In genomic region chr7:119516272-119516558, GRCm38 (mm10) we compare ENCODE assay signal across 26 mouse cellular contexts. TPM values are rescaled to one million over a fixed set of nuclear protein-coding genes. Genes with fewer than 3 reads are reported as not detected.
"Had no signal": no experiment of that assay in that cellular context is flagged by ENCODE, and none has a peak within 500 bp of the region (broad histone marks: within the 10 kb centered on the region; RNA-seq: fewer than 3 reads in every experiment).

No protein-coding gene starts in this region.

- DNase-seq: liver, postnatal 0 days; lung, adult 2 months; lung, postnatal 14 days; lung, postnatal 36 days; retina, postnatal 1 day; right cerebral cortex, adult 18-20 months; right cerebral cortex, postnatal 25 days; right cerebral cortex, postnatal 4 days; thymus, adult 18-20 months; thymus, postnatal 14 days; thymus, postnatal 36 days had no signal

- H3K27me3 ChIP-seq: lung, embryonic 15.5 days; megakaryocyte, embryonic 14.5 days; midbrain, embryonic 13.5 days; neural tube, embryonic 12.5 days; stomach, embryonic 15.5 days had no signal

- ATAC-seq: liver, postnatal 0 days; lung, postnatal 0 days had no signal

- H3K9ac ChIP-seq: liver, postnatal 0 days; lung, embryonic 15.5 days; midbrain, embryonic 13.5 days; midbrain, embryonic 15.5 days; neural tube, embryonic 12.5 days; stomach, embryonic 15.5 days had no signal

- H3K4me1 ChIP-seq: lung, embryonic 15.5 days; megakaryocyte, embryonic 14.5 days; midbrain, embryonic 13.5 days; midbrain, embryonic 15.5 days; neural tube, embryonic 12.5 days; stomach, embryonic 15.5 days had no signal

- H3K4me3 ChIP-seq: lung, embryonic 15.5 days; megakaryocyte, embryonic 14.5 days; midbrain, embryonic 13.5 days; midbrain, embryonic 15.5 days; neural tube, embryonic 12.5 days; stomach, embryonic 15.5 days had no signal

- H3K4me2 ChIP-seq: lung, embryonic 15.5 days; midbrain, embryonic 11.5 days; midbrain, embryonic 13.5 days; midbrain, embryonic 15.5 days; neural tube, embryonic 12.5 days; stomach, embryonic 15.5 days had no signal

- H3K27ac ChIP-seq: lung, embryonic 15.5 days; macrophage; midbrain, embryonic 13.5 days; midbrain, embryonic 15.5 days; neural tube, embryonic 12.5 days; stomach, embryonic 15.5 days had no signal

- H3K36me3 ChIP-seq: lung, embryonic 15.5 days; midbrain, embryonic 13.5 days; midbrain, embryonic 15.5 days; neural tube, embryonic 12.5 days; stomach, embryonic 15.5 days had no signal

- H3K9me3 ChIP-seq: lung, embryonic 15.5 days; megakaryocyte, embryonic 14.5 days; midbrain, embryonic 13.5 days; midbrain, embryonic 15.5 days; neural tube, embryonic 12.5 days; stomach, embryonic 15.5 days had no signal

RNA-seq across cellular contexts. Expression of gene Acsm5, which starts 3.0 kb away (rescaled TPM):
- total RNA-seq: megakaryocyte progenitor cell, adult 5-6 weeks; monocyte, adult 5-6 weeks had no signal
- polyA plus RNA-seq: lung, embryonic 15.5 days; macrophage; midbrain, embryonic 11.5 days; midbrain, embryonic 13.5 days; midbrain, embryonic 15.5 days; neural tube, embryonic 12.5 days; spleen, adult 2 months; thymus, postnatal 0 days had no signal

RNA-seq across cellular contexts. Expression of gene Pdilt, which starts 7.1 kb away (rescaled TPM):
- total RNA-seq: megakaryocyte progenitor cell, adult 5-6 weeks; midbrain, postnatal 0 days had no signal
- polyA plus RNA-seq: lung, adult 2 months; lung, embryonic 15.5 days; lung, postnatal 0 days; macrophage; midbrain, embryonic 11.5 days; midbrain, embryonic 15.5 days; spleen, adult 2 months; stomach, embryonic 15.5 days; thymus, postnatal 0 days had no signal

RNA-seq across cellular contexts. Expression of gene Umod, which starts 37.1 kb away (rescaled TPM):
- total RNA-seq: megakaryocyte progenitor cell, adult 5-6 weeks; midbrain, postnatal 0 days; monocyte, adult 5-6 weeks had no signal
- polyA plus RNA-seq: liver, postnatal 0 days; lung, embryonic 15.5 days; lung, postnatal 0 days; macrophage; midbrain, embryonic 11.5 days; midbrain, embryonic 13.5 days; midbrain, embryonic 15.5 days; midbrain, postnatal 0 days; neural tube, embryonic 12.5 days; neural tube, embryonic 14.5 days; stomach, embryonic 15.5 days had no signal

RNA-seq across cellular contexts. Expression of gene Acsm2, which starts 37.9 kb away (rescaled TPM):
- total RNA-seq: megakaryocyte progenitor cell, adult 5-6 weeks; midbrain, postnatal 0 days; monocyte, adult 5-6 weeks had no signal
- polyA plus RNA-seq: lung, adult 2 months; lung, postnatal 0 days; macrophage; midbrain, embryonic 11.5 days; midbrain, embryonic 13.5 days; midbrain, embryonic 15.5 days; midbrain, postnatal 0 days; neural tube, embryonic 12.5 days; neural tube, embryonic 14.5 days; stomach, embryonic 15.5 days; thymus, postnatal 0 days had no signal

RNA-seq across cellular contexts. Expression of gene Gp2, which starts 57.1 kb away (rescaled TPM):
- total RNA-seq: megakaryocyte progenitor cell, adult 5-6 weeks; midbrain, postnatal 0 days; monocyte, adult 5-6 weeks had no signal
- polyA plus RNA-seq: liver, postnatal 0 days; lung, embryonic 15.5 days; macrophage; midbrain, embryonic 11.5 days; midbrain, embryonic 13.5 days; midbrain, embryonic 15.5 days; midbrain, postnatal 0 days; neural tube, embryonic 12.5 days; neural tube, embryonic 14.5 days had no signal
